Mouse (Mus musculus) CH12F3 (cell line): ENCODE measurements around the gene 1700016D06Rik.

ENCODE experiments used
- in situ Hi-C: fragments of 300-500 bp; cut with MboI; formaldehyde crosslinking; loops from 2 replicates; pipeline ENCODE4 v1.14.3; 2020; ENCODE audit warnings: low sequenced_read_pairs

Gene 1700016D06Rik

GRCm38 (mm10) chr8:11635611-11636081 is 65.2 kb downstream of the 1700016D06Rik start, which contains the start of gene Ankrd10:
Gene Ankrd10, minus strand, starts transcription at chr8:11635757.
- in situ Hi-C loops = no loop called here

GRCm38 (mm10) chr8:11635012-11635577 is 65.8 kb downstream of the 1700016D06Rik start:
- in situ Hi-C loops = no loop called here

- in situ Hi-C loops = no loop called here
Observed at GRCm38 (mm10) chr8:11634331-11635011, 66.4 kb downstream of the 1700016D06Rik start.

GRCm38 (mm10) chr8:11633414-11633813 is 67.4 kb downstream of the 1700016D06Rik start:
- in situ Hi-C loops = no loop called here

- in situ Hi-C loops = no loop called here
Observed at GRCm38 (mm10) chr8:11632406-11632805, 68.5 kb downstream of the 1700016D06Rik start.

- in situ Hi-C loops = no loop called here
Observed at GRCm38 (mm10) chr8:11629206-11629605, 71.7 kb downstream of the 1700016D06Rik start.

- in situ Hi-C loops = no loop called here
Observed at GRCm38 (mm10) chr8:11628506-11629132, 72.2 kb downstream of the 1700016D06Rik start.

- in situ Hi-C loops = no loop called here
Observed at GRCm38 (mm10) chr8:11627717-11628116, 73.1 kb downstream of the 1700016D06Rik start.

GRCm38 (mm10) chr8:11625084-11625483 is 75.8 kb downstream of the 1700016D06Rik start:
- in situ Hi-C loops = no loop called here

GRCm38 (mm10) chr8:11619091-11619490 is 81.8 kb downstream of the 1700016D06Rik start:
- in situ Hi-C loops = loop anchor here (10.0 kb wide), 1 partner anchor 114 kb away; no protein-coding TSS in a partner anchor

GRCm38 (mm10) chr8:11618063-11618462 is 82.8 kb downstream of the 1700016D06Rik start:
- in situ Hi-C loops = loop anchor here (10.0 kb wide), 1 partner anchor 113 kb away; no protein-coding TSS in a partner anchor

GRCm38 (mm10) chr8:11616294-11616693 is 84.6 kb downstream of the 1700016D06Rik start:
- in situ Hi-C loops = loop anchor here (10.0 kb wide), 1 partner anchor 111 kb away; no protein-coding TSS in a partner anchor

- in situ Hi-C loops = loop anchor here (10.0 kb wide), 1 partner anchor 109 kb away; no protein-coding TSS in a partner anchor
Observed at GRCm38 (mm10) chr8:11614126-11614835, 86.6 kb downstream of the 1700016D06Rik start.

GRCm38 (mm10) chr8:11608848-11609247 is 92.0 kb downstream of the 1700016D06Rik start:
- in situ Hi-C loops = no loop called here
